Mouse (Mus musculus) olfactory bulb, adult 2 months (tissue): ENCODE data around the gene Pik3r2.

ENCODE experiments used
- CTCF ChIP-seq: fragments of 200-500 bp; IDR thresholded peaks from 2 replicates; pipeline ENCODE4 v1.5.1; 2012; ENCODE audit warnings: low read depth, mild to moderate bottlenecking, low read length, moderate library complexity; ENCODE audit not compliant: insufficient read depth
- POLR2A ChIP-seq: fragments of 200-500 bp; IDR thresholded peaks from 2 replicates; pipeline ENCODE4 v1.6.1; 2012; ENCODE audit warnings: mild to moderate bottlenecking, low read depth, low read length, moderate library complexity; ENCODE audit not compliant: insufficient read depth

- TF ChIP-seq POLR2A (no peak), CTCF (no peak)
Measured at GRCm38 (mm10) chr8:70795370-70795769, 18.9 kb upstream of the Pik3r2 start.
